Mouse (Mus musculus): ENCODE measurements around the gene Sdk1.

DNA sequence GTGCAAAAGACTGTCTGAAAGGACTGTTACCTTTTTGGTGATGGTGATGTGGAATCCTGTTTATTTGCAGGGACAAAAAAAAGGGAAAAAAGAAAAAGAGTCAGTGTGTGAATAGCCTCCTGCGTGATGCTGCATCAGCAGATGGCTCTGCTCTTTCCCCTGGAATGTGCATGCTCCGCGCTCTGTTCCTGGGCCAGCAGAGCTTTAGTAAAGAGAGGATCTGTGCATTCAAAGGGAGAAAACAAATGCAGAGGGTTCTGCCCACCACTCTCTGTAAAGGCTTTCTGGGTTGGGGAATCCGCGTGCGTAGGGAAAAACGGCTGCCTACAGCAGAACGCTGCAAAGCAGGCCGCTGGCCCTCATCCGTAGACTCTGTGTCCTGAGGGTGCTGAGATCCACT, 644.7 kb downstream of the Sdk1 start:
- TF ChIP-seq CTCF (IDR thresholded peaks at IDR 0.05; ENCODE audit: borderline replicate concordance, control insufficient read depth, extremely low read depth, insufficient read depth, low read length, poor library complexity): no peak
- no peak for TF ChIP-seq POLR2A (IDR thresholded peaks at IDR 0.05; ENCODE audit: control insufficient read depth, extremely low read depth, insufficient read depth, low read length, poor library complexity)
